Mouse (Mus musculus) layer of hippocampus, adult 11-12 months (tissue): ENCODE data around the gene Cdkn2a.
A peak's percentile ranks its signal among the peaks of the same experiment; 100 is the strongest.

ENCODE experiments used
- DNase-seq: peaks from one replicate; pipeline ENCODE4 v3.0.0; 2022; ENCODE audit warnings: low spot score

The Cdkn2a gene

DNA sequence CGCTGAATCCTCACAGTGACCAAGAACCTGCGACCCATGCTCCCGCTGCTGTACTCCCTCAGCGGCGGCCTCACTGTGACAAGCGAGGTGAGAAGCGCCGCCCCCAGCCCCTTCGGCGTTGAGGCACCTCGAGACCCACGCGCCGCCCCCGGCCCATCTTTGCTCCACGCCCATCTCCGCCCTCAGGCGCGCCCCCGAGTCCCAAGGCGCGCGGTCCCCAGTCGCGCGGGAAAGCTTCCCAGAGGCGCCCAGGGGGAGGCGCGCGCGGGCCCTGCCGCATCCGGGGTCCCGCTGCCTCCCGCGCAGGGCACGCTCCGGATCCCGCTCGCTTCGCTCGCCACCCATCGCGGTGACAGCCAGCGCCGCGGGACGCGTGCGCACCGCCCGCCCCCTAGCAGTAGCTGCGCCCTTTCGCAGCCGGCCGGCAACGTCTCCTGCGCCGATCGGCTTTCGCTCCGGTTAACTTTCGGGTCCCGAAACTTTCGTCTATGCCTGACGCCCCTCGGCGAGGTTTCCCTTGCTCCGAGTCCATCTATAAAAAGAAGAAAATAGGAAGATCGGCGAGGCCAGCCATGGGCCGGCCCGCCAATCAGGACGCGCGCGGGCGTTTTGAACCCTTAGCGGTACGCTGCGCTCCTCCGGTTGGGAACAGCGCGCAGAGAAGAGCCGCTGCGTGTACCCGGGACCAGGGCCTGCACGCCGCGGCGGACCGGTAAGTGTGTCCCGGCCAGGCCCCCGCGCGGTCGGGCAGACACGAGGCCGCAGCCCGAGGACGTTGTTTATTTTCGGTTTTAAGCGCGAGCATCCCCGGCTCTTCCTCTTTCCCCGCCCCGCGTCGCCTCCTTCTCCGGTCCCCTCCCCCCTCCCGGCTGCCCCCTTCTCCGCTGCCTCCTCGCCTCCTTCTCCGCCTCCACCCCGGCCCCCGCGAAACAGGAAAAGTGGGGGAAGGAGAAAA lies at the start of gene Cdkn2a:
Gene Cdkn2a, minus strand, starts transcription at position 168 of the 955 bp plus-strand sequence.
- peak; percentile 46 for DNase-seq

DNA sequence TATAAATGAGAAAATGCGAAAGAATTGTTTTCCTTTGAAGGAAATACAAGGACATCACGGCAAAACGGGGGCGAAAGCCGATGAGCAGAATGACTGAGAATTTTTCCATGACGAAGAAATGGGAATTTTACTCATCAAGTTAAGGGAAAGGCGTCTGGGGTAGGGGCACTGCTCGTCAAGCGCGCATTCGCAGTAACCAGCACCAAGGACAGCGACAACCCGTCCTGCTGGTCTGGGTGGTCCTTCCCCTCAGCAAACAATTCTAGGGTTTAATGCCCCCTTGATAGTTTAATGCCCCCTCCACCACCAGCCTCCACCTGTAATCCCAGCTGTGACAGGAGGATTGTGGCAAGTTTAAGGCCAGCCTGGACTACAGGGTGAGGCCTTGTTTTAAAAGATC lies 19.0 kb upstream of the Cdkn2a start:
- no peak for DNase-seq

DNA sequence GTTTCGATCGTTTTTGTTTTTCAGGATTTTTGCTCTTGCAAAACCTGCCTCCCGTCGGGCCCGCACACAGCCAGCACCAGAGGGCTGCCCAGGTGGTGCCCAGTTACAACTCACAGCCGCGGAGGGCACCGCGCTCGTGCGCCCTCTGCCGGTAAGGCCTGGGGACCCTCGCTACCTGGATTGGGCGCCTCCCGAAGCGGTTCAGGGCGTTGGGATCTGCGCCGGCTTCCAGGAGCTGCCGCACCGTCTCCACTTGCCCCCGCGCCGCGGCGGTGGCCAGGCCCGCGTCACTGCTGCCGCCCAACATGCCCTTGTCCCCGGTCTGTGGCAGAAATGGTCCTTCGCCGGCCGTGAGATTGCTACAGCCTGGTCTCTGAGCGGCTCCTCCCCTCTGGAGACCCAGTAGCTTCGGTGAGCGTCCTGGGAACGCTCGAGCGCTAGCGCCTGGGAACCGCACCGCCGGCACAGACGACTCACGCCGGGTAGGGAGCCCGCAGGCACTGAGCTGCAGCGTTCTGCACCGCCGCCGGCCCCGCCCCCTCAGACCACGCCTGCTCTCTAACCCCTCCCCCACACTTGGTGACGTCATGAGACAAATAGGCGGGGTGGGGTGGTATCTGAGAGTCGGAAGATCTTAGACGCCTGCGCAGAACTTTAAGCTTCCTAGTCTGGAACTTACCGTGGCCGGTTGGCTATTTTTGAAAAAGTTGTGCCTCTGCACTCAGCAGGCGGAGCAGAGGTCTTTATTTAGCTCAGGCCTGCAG lies 16.2 kb upstream of the Cdkn2a start, which contains the start of gene Cdkn2b:
Gene Cdkn2b, minus strand, starts transcription at position 549 of the 764 bp plus-strand sequence.
- peak; percentile 86 for DNase-seq

DNA sequence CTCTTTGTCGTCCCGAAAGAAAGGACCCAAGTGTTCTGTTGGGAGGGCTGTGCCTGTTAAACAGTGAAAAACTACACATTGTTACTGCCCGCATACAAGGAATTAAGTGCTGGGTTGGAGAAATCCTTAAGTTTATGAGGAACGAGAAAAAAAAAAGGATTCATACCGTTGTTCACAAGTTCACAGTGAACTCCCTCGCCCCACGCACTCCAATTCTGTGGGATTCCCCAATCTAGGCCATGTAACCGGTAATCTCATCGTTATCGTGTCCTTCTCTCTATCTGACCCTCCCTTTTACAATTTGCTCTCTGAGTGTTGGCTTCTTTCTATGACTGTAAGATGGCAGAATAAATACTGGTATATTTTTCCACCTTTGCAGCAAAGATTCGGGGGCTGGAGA lies 15.5 kb upstream of the Cdkn2a start:
- no peak for DNase-seq

DNA sequence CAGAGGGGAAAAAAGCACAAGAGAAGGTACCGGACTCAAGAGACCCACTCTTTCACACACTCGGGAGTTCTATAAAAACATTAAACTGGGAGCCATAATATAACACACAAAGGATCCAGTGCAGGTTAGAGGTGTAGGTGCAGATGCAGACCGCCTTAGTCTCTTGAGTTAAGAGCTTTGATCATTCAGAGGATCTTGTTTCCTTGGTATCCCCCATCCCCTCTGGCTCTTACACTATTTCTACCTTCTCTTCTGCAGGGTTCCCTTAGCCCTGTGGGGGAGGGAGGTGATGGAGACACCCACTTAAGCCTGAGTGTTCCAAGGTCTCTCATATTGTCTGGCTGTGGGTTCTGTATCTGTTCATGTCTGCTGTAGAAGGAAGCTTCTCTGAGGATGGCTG lies 13.5 kb upstream of the Cdkn2a start:
- no peak for DNase-seq

DNA sequence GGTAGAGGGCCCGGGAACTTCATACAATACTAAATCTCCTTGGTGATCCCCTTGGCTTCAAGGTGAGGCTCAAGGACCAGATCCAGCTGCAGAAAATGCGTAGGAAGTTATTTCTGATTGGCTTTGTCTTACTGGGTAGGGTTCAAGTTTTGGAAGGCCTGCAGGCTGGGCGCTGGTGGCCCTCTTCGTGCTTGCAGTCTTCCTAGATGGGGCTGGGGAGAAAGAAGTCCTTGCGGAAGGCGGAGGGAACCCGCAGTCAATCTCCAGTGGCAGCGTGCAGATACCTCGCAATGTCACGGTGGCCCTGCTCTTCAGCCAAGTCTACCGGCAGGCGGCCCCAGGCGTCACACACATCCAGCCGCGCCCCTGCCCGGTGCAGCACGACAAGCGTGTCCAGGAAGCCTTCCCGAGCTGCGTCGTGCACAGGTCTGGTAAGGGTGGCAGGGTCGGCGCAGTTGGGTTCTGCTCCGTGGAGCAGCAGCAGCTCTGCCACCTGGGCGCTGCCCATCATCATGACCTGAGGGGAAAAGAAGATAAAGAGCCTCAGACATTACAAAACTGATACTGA lies 12.4 kb upstream of the Cdkn2a start:
- no peak for DNase-seq

DNA sequence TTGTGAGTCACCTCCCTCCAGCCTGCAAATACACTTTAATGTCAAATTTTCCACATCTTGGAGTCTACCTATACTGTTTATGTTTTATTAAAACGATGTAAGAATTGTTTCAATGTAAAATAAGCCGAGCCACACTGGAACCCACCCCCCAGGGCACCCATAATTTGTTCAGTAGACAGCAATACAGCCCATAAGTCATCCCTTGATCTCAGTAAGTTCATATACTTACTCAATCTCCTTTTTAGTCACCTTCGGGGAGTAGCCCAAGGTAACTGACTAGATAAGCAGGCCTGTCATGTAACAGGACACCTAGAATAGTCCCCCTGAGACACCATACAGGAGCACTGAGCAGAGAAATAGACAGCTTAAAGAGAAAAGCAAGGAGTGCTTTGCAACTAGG lies 11.2 kb upstream of the Cdkn2a start:
- DNase-seq = no peak

DNA sequence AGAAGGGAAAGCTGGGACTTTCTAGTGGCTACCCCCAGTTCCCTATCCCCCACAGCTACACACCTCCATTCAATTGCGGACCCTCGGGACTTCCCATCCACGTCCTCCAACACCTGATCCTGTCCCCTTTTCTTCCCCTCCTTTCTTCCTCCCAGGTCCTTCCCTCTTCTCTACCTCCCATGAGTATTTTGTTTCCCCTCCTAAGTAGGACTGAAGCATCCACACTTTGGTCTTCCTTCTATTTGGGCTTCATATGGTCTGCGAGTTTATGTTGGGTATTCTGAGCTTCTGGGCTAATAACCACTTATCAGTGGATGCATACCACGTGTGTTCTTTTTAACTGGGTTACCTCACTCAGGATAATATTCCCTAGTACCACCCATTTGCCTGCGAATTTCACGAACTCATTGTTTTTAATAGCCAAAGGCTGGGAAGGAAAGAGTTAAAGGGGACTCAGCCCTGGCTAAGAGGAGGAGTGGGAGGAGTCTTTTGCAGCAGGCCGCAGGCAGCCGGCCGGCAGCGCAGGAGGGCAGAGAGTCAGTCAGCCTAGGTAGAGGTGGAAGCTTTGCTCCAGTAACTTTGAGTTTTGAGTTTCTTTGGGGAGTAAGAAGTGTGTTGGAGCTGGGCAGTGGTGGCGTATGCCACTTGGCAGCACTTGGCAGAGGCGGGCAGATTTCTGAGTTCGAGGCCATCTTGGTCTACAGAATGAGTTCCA lies 9.0 kb upstream of the Cdkn2a start:
- DNase-seq = no peak

DNA sequence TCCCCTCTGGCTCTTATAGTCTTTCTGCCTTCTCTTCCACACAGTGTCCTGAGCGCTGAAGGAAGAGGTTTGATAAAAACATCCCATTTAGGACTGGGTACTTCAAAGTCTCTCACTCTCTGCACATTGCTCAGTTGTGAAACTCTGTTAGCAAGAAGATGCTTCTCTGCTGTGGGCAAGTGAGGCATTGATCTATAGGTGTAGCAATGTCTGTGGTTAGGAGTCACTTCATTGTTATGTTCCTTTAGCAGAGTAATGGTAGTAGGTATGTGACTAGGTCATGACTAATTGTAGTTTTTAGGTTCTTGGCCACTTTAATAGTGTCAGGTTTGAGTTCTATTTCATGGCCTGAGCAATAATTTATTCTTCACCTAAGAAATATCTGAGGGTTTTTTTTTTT lies 7.7 kb upstream of the Cdkn2a start:
- DNase-seq = no peak

DNA sequence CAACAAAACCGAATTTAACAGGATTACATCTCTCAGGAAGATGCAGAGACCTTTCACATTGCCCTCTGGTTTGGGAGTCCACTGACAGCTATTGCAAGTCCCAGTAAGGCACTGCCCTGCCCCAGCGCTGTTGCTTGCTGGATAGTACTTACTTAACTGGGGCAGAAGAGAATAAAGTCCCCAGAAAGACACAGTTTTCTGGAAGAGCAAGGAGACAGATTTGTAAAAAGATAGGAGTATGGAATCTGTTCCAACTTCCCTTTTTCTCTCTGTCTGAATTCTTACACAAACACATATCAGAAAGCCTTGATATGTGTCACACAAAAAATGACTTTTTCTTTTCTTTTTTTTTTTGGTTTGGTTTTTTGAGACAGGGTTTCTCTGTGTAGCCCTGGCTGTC lies 5.3 kb upstream of the Cdkn2a start:
- no peak for DNase-seq

DNA sequence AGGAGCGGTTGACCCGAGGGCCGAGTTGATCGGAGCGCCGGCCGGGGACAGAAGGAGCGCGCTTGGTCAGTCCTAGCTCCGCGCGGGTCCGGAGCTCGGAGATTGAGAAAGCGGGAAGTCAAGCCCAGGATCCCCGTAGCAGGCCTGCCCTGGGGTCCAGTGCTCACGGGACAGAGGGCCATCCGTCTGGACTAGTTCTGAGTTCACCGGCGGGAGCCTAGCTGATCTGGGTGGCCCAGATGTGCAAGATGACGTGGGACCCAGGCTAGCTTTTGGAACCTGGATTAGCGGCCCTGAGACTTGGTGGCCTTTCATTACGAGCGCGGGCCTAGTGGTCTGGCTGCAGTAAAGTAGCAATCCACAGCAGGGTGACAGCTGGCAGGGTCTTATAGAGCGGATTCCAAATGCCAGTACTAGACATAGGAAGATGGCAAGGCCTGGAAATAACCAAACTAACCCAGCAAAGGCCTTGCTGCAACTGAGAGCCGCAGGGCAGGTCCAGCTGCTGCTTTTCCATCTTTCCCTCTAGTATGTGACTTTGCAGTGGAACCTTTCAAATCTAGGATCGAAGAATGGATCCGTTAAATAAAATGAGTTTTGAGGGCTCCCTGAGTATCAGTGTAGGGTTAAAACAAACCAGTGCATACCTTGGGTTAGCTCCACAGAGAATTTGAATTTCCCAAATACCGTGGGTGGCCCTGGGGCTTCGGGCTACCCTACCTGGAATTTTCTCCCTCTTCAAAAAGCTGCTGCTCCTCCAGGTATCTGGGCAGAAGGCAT lies 1.2 kb upstream of the Cdkn2a start:
- DNase-seq = no peak

DNA sequence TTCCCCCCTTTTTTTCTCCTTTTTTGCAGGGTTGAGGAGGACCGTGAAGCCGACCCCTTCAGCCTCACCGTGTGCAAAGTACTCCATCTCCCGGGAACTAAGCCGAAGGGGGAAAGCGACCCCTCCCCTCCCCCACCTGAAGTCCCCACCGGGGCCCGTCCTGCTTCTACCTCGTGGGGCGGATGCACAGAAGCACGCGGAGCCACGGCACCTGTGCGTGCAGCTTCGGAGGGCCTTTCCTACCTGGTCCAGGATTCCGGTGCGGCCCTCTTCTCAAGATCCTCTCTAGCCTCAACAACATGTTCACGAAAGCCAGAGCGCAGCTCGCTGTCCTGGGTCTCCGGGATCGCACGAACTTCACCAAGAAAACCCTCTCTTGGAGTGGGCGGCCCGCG lies 365 bp downstream of the Cdkn2a start:
- no peak for DNase-seq

DNA sequence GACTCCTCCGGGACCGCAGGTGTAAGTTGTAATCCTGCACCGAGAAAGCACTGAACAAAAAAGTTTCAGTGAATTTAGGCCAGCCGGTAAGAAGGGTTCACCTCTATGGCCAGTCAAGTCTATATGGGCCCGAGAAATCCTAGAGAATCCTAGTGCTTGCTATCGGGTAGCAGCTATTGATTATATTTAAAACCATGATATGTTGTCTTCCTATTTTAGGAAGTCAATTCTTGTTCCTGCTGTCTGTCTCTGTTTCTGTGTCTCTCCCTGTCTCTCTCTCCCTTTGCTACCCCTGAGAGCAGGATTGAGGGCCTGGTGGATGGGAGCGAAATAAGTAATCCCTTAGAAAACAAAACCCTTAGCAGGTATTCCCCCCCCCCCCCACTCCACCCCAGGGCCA lies 937 bp downstream of the Cdkn2a start:
- DNase-seq = no peak

DNA sequence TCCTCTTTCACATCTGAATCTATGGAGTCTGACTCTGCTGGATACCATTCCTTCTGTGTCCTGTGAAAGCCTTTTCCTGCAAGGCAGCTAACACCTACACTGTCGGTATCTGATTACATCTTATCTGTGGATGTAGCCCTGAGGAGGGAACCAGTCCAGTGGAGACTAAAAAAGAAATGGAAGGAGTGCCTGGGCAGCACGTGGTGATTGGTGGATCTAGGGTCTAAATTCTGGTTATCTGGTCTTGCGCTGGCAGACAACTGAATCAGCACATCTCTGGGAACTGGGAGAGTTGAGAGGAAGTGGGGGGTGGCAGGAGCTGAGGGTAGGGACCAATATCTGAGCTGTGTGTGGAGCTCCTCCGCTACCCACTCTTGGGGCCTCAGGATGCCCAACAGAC lies 5.4 kb downstream of the Cdkn2a start:
- DNase-seq = no peak

DNA sequence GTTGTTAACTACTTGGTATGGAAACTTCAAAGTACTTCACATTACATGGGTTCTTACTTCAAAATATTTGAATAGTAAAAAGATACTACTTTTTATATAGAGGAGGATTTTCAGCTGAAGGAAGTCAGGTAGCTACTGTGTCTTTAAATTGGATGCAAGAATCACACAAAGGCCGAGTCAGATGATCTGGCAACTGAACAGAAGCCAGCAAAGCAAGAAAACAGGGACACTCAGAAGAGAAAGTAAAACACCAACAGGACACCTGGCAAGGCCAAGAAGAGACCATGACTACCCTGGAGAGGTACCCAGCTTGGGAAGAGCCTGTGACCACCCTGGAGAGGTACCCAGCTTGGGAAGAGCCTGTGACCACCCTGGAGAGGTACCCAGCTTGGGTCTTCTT lies 7.9 kb downstream of the Cdkn2a start:
- no peak for DNase-seq

DNA sequence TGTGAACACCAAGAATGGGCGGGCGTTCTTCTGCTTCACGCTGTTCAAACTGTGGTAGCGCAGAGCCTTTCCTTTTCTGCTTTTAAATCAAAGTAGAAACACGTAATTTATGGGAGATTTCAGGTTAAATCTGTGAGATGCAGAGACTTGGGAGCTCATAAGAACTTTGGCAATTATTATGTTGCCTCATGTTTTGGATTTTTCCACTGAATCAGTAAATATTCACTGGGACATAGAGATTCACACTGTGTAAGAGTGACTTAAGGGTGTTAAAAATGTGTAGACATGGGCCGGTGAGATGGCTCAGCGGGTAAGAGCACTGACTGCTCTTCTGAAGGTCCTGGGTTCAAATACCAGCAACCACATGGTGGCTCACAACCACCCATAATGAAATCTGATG lies 8.8 kb downstream of the Cdkn2a start:
- no peak for DNase-seq

DNA sequence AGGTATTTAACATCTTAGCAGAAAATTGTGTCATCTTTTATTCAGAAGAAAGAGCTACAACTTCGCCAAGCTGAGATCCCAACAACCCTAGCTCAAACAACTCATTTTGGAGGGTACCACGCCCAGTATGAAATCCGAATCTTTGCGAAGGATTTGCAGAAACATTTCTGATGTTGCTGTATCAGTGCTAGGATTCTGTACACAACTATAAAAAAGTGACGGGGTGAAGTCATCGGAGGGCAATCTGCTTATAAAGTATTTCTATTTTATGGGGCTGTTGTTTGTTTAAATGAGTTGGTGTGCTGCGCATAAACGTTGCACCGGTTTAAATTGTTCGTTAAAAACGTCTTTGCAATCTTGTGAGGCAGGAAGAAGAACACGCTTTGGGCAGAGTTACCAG lies 11.8 kb downstream of the Cdkn2a start:
- no peak for DNase-seq

DNA sequence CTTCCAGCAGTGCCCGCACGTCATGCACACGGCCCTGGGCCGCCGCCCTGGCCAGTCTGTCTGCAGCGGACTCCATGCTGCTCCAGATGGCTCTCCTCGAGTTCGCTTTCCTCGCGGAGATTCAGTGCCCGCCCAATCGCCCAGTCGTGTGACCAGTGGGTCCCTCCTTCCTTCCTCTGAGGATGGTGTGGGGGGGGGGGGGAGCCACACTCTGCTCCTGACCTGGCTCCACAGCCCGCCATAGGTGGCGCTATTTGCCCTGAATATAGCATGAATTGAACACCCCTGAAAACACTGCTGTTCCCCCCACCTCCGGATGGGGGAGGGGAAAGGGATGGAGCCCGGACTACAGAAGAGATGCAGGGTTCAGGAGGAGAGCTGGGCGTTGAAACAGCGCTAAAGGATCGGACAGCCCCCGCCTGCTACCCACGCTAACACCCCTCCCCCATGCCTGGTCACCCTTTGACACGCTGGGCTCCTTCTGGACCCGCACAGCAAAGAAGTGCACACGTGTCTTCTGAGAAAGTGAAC lies 12.4 kb downstream of the Cdkn2a start:
- DNase-seq = peak; percentile 24

DNA sequence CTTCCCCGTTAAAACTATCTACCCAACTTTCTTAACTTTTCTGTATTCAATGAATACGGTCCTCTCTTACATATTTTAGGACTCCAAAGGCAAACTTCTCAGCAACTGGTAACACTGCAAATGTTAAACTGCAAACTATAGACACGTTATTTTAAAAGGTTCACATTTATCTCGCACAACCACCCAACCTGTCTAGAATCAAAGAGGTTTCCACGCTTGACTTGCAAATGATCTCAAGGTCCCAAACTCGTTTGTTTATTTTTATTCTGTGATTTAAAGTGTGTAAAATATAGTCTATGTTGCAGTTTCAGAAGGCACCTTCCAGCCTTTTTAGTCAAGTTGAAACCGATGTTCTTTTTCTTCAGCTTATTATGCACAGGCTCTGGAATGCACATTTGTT lies 13.2 kb downstream of the Cdkn2a start:
- no peak for DNase-seq

DNA sequence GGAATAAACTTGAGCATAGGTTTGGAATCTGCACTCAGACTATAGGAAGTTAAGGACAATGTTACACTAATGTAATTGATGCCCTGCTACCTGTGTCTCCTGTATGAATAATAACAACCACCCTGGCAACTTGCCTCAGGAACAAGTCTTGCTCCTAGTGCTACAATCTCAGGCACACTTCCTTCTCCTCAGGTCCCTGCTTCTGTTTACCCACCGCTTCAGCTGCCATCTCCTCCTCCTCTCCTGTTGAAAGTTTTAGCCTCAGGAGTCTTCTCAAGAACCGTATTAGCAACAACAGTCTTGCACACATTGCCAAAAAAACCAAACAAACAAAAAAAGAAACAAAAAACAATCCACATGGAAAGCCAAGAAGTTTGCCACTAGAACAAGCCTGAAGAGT lies 14.8 kb downstream of the Cdkn2a start:
- no peak for DNase-seq

DNA sequence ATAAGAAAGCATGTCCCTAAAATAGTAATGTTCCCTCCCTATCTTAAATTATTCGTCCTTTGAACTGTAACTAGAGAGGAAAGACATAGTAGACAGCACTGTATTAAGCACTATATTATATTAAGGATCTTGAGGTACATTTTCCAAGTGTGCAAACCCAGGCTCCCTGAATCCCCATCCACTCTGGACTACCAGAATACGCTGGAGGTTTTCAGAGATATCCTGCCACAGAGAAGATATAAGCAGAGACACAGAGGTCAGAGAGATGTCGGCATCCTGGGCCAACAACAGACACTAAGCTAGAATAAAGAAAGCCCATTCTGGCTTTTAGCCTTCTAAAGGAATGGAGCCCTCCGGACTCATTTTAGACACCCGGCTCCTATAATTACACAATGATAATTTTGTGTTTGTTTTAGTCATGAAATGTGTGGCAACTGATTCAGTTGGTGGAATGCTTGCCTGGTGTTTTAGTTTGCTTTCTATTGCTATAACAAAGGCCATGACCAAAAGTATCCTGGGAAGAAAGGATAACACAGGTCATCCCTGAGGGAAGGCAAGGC lies 17.0 kb downstream of the Cdkn2a start:
- no peak for DNase-seq
